Mouse (Mus musculus) left cerebral cortex, adult 9 months (tissue): ENCODE data around the gene Tmem255a.

ENCODE experiments used
- DNase-seq, 2 experiments: peaks; one replicate each; pipeline ENCODE4 v3.0.0; 2022; ENCODE audit warnings: low spot score in 2 of 2

The Tmem255a gene

GRCm38 (mm10) chrX:38166592-38166991 is 85.6 kb downstream of the Tmem255a start:
- DNase-seq = no peak

GRCm38 (mm10) chrX:38166064-38166463 is 86.2 kb downstream of the Tmem255a start:
- DNase-seq = no peak

- no peak for DNase-seq
Measured at GRCm38 (mm10) chrX:38165315-38165714, 86.9 kb downstream of the Tmem255a start.

- DNase-seq = no peak
Measured at GRCm38 (mm10) chrX:38159097-38159496, 93.1 kb downstream of the Tmem255a start.
